ENCODE assay signal across 8 mouse cellular contexts in genomic region chr6:58596294-58596653, GRCm38 (mm10). TPM values are rescaled to one million over a fixed set of nuclear protein-coding genes. Genes with fewer than 3 reads are reported as not detected.
DNase-seq lines count a peak whose midpoint lies in the region; ATAC-seq lines count a peak whose summit lies in the region.

No protein-coding gene starts in this region.

- ATAC-seq in embryonic facial prominence, embryonic 15.5 days (ENCODE audit: insufficient number of reproducible peaks, low FRiP score, low TSS enrichment, low read depth), result peak; percentile 64; the same call in 1 of the 2 replicates
- ATAC-seq in megakaryocyte-erythroid progenitor cell, adult 5-6 weeks (replicated peaks; ENCODE audit: low FRiP score, low TSS enrichment, poor library complexity, severe bottlenecking), result peak; percentile 66

- H3K4me2 ChIP-seq in embryonic facial prominence, embryonic 15.5 days (replicated peaks), result peak overlapping the region; percentile 39

- H3K27ac ChIP-seq in embryonic facial prominence, embryonic 15.5 days (replicated peaks), result peak overlapping the region; percentile 70

- H3K27me3 ChIP-seq in embryonic facial prominence, embryonic 15.5 days, result no peaks in the 10 kb centered on the region

- H3K36me3 ChIP-seq in embryonic facial prominence, embryonic 15.5 days, result no peaks in the 10 kb centered on the region

- no peak overlapping the region for H3K9ac ChIP-seq in embryonic facial prominence, embryonic 15.5 days

- no peaks in the 10 kb centered on the region for H3K9me3 ChIP-seq in embryonic facial prominence, embryonic 15.5 days (replicated peaks)

- peak overlapping the region; percentile 33 for H3K4me3 ChIP-seq in embryonic facial prominence, embryonic 15.5 days (replicated peaks)

- WGBS in embryonic facial prominence, embryonic 15.5 days, result 14% methylated on average over 16 of the region's 16 CpGs

- H3K4me1 ChIP-seq in embryonic facial prominence, embryonic 15.5 days, result no peaks in the 10 kb centered on the region; the same call in 1 of the 2 replicates

- DNase-seq in adrenal gland, adult (ENCODE audit: inconsistent age in 2 of 2, low spot score in 1 of 2), result peak; percentile 45 to 82
- no peak for DNase-seq in adrenal gland, adult 8-10 months
- DNase-seq in NIH3T3 (ENCODE audit: low read depth), result peak; percentile 79
- peak; percentile 49 to 61 for DNase-seq in heart, postnatal 36 days
- DNase-seq in layer of hippocampus, postnatal 36 days, result peak; percentile 5 to 9
- peak; percentile 17 to 20 for DNase-seq in spleen, postnatal 36 days (ENCODE audit: low spot score in 2 of 2)

- intact Hi-C loops in heart, postnatal 36 days (cut with DNase I), result loop anchor here (5.0 kb wide), 1 partner anchor 49 kb away; no protein-coding TSS in a partner anchor

RNA-seq across cellular contexts. Expression of gene Abcg2, which starts 12.0 kb away (rescaled TPM):
- total RNA-seq in adrenal gland, adult 8-10 months (2022), result 10 to 100 TPM; 22.6 to 47.4 (median 31.8) TPM
- polyA plus RNA-seq in embryonic facial prominence, embryonic 15.5 days (2015; fragmentation: Nextera tagmentation; extraction: Ambion mirVana), result 53.1 and 56.4 TPM in 2 replicates
- 10 to 100 TPM; 32.0 to 35.0 TPM for total RNA-seq in heart, postnatal 36 days (2021)
- total RNA-seq in layer of hippocampus, postnatal 36 days (2021), result 10 to 100 TPM; 16.2 to 22.9 TPM
- 32.4 and 51.5 TPM in 2 replicates for total RNA-seq in megakaryocyte-erythroid progenitor cell, adult 5-6 weeks (2014; fragmentation: Nextera tagmentation)
- 131 and 183 TPM in 2 replicates for total RNA-seq in megakaryocyte-erythroid progenitor cell, adult 5-6 weeks (2017)
